Mouse (Mus musculus) brain, embryonic 14.5 days (tissue): ENCODE measurements at regions not wholly inside any gene's neighbourhood (a gene's known extent, or its start where the extent isn't known, plus 50 kb on each side); places are given as distances from the start of the nearest gene placed in this dataset.

Source experiments
- CTCF ChIP-seq: fragments of 200-500 bp; IDR thresholded peaks from 2 replicates; pipeline ENCODE4 v1.5.1; 2012; ENCODE audit warnings: inconsistent platforms, mild to moderate bottlenecking, moderate library complexity, borderline replicate concordance; ENCODE audit not compliant: insufficient read depth, insufficient read length; ENCODE audit errors: extremely low read depth
- POLR2A ChIP-seq: fragments of 200-500 bp; IDR thresholded peaks from 2 replicates; pipeline ENCODE4 v1.6.1; 2012; ENCODE audit warnings: mild to moderate bottlenecking, inconsistent platforms, borderline replicate concordance; ENCODE audit not compliant: poor library complexity, insufficient read depth, insufficient read length, severe bottlenecking; ENCODE audit errors: extremely low read depth

- TF ChIP-seq CTCF (no peak), POLR2A (no peak)
Observed at GRCm38 (mm10) chr13:52153576-52153975, 307.1 kb downstream of the Gadd45g start.
